Mouse (Mus musculus): ENCODE data around the gene Tril. TPM values are rescaled to one million over a fixed set of nuclear protein-coding genes. Genes with fewer than 3 reads are reported as not detected.

Tril gene
- polyA plus RNA-seq, 1 experiment from 2014 or later: 86.9 TPM

GRCm38 (mm10) chr6:53768275-53768674, 52.4 kb downstream of the Tril start:
- no peak for DNase-seq (ENCODE audit: low spot score)
- 92% methylated on average over 4 of the region's 4 CpGs for WGBS
- peaks cover 20% of the 10 kb centered on the region for H3K4me1 ChIP-seq
- H3K36me3 ChIP-seq: no peaks in the 10 kb centered on the region
- no peak overlapping the region for H3K27ac ChIP-seq
- no peaks in the 10 kb centered on the region for H3K27me3 ChIP-seq (ENCODE audit: low read depth, poor library complexity, severe bottlenecking)
- H3K4me3 ChIP-seq: no peak overlapping the region
- H3K9me3 ChIP-seq (replicated peaks): no peaks in the 10 kb centered on the region

DNA sequence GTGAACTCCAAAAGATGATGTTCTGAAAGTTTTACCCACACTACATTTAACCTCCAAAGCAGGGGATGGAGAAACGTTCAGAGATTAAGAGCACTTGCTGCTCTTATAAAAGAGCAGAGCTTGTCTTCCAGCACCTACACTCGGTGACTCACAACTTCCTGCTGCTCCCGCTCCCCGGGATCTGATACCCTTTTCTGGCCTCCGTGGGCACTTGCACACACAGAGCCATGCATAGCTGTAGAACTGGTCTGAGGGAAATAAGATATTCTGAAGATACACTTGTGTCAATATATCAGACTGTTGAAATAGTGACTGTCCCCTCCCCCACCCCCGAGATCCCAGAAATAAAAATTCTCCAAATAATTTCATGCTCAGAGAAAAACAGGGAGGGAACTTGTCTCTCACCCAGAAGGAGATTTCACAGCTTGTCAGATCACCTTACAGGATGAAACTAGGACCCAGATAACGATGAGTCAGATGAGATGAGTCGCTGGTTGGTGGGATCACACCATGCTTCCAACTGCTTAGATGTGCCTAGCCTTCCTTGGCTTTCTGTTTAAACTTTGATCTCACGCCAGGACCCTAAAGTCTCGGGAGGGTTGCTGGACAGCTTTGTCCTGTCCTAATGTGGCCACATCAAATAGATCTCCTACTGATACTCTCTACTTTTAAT, 54.3 kb downstream of the Tril start:
- H3K4me3 ChIP-seq: no peak overlapping the region
- no peaks in the 10 kb centered on the region for H3K9me3 ChIP-seq (replicated peaks)
- H3K27me3 ChIP-seq (ENCODE audit: low read depth, poor library complexity, severe bottlenecking): no peaks in the 10 kb centered on the region
- no peaks in the 10 kb centered on the region for H3K36me3 ChIP-seq
- WGBS: 50% methylated on average over 10 of the region's 10 CpGs
- H3K27ac ChIP-seq: peak overlapping the region; percentile 81
- no peak for DNase-seq (ENCODE audit: low spot score)
- peaks cover 38% of the 10 kb centered on the region for H3K4me1 ChIP-seq

GRCm38 (mm10) chr6:53765731-53766130, 54.9 kb downstream of the Tril start:
- Histone ChIP-seq H3K27me3 (ENCODE audit: low read depth, poor library complexity, severe bottlenecking) (no peaks in the 10 kb centered on the region), H3K4me1 (peaks cover 44% of the 10 kb centered on the region), H3K27ac (peak overlapping the region; percentile 81), H3K9me3 (replicated peaks) (no peaks in the 10 kb centered on the region), H3K4me3 (no peak overlapping the region), H3K36me3 (no peaks in the 10 kb centered on the region)
- peak; percentile 42 for DNase-seq (ENCODE audit: low spot score)
- WGBS: 60% methylated on average over 8 of the region's 8 CpGs

Other genes starting within 250 kb of the Tril start
- 0.16 and 0.40 TPM in 2 replicates for gene Cpvl, start 157.8 kb upstream of the Tril start, polyA plus RNA-seq (2016; fragmentation: Nextera tagmentation; extraction: Ambion mirVana)
- 6.8 and 7.1 TPM in 2 replicates for gene Chn2, start 218.7 kb upstream of the Tril start, polyA plus RNA-seq (2016; fragmentation: Nextera tagmentation; extraction: Ambion mirVana)

All from limb, embryonic 10.5 days (tissue).